Mouse (Mus musculus) central nervous system, embryonic 11.5 days (tissue): Measurements from ENCODE around the gene Stap2. TPM values are rescaled to one million over a fixed set of nuclear protein-coding genes. Genes with fewer than 3 reads are reported as not detected.

Source experiments
- polyA plus RNA-seq: library from polyadenylated mRNA; depleted of rRNA; stranded (reverse); fragments of >200 nt; gene quantifications from 2 replicates; pipeline ENCODE4 v1.2.3, GENCODE M21; 2012; rRNA removed

Gene Stap2
- 4.7 and 5.8 TPM in 2 replicates for polyA plus RNA-seq

DNA sequence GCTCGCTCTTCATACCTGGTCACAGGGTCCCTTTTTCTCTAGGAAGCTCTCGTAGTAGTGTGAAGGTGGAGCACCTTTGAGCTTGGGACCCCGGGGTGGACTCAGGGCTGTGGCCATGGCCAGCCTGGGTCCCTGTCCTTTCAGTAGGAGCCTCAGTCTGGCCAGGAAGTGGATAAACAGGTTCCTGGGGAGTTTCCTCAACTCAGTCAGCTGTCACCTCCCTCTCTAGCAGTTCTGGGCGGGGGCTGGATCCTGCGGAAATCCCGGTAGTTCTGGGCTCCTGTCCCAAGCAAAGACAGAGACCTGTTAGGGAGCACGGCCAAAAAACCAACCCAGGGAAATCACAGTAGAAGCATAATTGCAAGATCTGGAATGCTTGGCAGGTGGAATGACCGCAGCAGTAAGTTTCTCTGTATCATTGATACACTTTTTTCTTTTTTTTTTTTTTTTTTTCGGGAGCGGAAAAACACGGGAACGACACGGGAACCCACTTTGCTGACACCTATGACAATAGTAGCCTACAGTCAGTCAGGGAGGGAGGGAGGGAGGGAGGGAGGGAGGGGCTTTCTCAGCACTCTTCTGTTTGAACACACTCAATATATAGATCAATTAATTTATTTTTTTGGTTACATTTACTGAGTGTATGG, at the start of gene Stap2, which contains the start of gene Mpnd:
Gene Stap2 (minus strand): TSS at position 170 of the 647 bp plus-strand sequence.
Gene Mpnd (plus strand): TSS at position 297 of the 647 bp plus-strand sequence.

DNA sequence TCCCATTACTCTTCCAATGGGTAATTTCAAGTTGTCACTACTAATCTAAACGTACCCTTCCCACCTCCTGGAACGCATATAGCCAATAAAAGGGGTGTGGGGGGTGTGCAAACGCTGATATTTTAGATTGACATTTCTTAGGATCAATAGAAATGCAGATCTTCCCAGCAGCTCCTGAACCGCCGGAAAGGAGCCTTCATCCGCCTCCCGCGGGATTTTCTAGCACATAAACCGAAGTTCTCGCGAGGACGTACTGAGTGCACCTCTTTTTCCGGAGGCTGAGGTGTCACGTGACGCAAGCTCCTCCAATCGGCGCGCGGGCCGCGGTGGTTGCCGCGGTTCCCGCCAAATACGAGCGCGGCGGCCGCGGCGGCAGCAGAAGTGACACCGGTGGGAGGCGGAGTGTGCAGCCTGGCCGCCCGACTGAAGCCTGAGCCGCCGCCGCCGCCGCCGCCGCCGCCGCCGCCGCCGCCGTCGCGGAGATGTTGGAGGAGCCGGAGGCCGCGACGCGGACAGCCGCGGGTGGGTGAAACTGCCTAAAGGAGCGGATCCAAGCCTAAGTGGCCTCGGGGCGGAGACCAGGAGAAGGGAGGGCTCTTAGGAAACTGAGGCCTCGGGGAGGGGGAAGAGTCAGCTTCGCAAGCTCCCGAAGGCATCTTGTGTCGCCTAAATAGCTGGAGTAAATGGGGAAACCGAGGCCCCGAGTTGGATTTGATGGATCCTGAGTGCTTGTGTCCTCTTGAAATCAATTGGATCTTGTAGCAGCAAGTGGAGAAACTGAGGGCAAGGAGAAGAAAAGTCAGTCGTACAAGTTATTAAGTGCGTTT, 34.9 kb upstream of the Stap2 start, which contains the start of gene Chaf1a:
Gene Chaf1a (plus strand): TSS at position 410 of the 827 bp plus-strand sequence.

DNA sequence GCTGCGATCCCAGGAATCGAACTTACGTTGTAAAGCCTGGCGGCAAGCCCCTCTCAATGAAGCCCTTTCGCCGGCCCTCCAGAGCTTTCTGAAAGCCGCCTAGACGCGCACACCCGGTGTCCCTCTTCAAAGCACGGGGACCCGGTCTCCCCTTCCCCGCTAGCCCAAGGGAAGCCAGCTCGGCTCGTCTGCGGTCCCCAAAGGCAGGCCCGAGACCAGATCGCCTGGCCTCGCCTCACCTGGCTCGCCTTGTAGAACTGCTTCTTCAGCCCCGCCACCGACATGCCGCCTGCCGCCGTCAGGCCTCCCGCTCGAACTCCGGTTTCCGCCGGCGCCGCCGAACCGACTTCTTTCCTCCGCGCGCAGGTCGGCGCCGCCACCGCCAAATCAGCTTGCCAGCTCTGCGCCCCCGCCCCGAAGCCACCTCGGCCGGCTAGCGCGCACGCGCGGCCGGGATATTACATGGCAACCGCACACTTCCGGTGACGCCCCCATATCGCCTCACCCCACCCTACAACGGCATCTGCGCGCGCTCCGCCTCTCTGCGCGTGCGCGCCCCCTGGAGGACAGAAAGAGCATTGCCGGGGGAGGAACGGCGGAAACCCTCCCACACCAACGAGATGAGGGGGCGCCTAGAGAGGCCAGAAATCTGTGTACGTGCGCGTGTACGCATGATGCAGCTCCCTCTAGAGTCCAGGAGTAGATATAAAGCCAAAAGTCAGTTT, 31.0 kb upstream of the Stap2 start, which contains the start of gene Sh3gl1:
Gene Sh3gl1 (minus strand): TSS at position 460 of the 725 bp plus-strand sequence.

DNA sequence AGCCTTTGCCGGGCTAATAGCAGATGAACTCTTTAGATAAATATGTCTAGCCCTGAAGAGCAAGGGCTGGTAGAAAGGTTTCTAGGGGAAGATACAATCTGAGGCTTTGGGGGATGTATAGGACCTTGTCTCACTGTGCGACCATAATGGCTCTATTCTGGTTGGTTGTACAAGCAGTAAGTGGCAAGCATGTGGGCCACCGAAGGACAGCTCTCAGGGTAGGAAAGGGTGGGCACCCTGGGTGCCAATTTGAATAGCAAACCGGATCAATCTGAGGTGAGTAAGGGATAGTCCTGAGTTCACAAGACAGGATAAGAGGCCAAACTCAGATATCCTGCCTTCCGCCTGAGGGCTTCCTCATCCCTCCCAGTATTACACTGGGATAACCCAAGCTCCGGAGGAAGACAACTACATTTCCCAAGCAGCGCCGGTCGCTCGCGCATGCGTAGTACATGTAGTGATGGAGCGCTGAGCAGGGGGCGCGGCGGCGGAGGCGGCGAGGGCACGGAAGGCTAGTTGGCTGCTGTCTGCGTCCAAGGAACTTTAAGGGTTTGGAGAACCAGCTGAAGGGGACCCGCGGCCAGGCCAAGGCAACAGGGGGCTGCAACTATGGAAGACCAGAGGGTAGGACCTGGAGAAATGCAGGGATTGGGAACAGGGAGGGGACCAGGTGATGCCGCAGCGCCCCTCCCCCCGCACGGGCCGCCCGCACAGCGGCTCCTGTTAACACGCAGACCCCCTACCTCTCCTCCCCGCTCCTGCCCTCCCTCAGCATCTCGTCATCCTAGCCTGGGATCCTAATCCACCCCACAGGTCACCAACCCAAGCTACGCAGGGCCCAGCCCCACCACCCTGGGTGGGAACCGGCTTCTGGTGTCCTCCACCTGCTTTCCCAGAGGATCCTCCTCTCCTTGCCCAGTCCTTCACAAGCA, 19.1 kb downstream of the Stap2 start, which contains the start of gene Fsd1:
Gene Fsd1 (plus strand): TSS at position 480 of the 932 bp plus-strand sequence.

DNA sequence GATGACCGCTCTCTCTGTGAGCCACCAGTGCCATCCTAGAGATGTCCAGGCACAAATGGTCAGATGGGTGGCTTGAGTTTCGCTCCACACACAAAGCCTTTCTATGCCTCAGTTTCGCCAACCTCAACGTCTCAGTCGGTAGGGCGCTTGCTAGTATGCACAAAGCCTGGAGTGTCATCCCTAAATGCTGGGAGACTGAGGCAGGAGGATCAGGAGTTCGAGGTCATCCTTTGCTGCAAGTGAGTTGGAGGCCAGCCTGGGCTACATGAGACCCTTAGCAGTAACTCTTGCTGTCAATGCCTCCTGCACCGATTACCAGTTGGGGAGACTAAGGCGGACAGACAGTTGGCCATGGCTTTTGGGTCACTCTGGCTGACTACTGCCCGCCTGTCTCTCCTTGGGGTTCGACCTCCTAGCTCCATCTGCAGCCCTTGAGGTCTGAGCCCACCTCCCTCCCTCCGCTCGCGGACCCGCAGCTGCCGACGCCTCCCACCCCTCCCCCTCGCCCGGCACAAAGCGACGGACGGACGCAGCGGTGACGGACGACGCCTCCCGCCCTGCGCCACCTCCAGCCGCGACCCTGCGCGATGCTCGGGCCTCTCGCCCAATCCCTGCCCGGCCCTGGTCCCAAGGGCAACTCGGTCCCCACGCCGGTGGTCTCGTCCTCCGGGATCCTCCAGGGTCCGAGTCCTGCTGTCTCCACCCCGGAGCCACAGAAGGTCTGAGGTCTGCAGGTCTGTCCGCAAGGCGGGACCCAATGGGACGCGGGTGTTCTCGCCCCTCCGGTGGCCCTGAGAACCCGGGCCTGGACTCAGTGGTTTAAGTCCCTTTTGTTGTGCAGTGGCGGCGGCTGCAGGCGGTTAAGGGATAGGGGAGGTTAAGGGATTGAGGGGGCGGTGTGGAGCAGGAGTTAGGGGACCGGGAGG, 35.2 kb downstream of the Stap2 start, which contains the start of gene Shd:
Gene Shd (plus strand): TSS at position 502 of the 926 bp plus-strand sequence.

DNA sequence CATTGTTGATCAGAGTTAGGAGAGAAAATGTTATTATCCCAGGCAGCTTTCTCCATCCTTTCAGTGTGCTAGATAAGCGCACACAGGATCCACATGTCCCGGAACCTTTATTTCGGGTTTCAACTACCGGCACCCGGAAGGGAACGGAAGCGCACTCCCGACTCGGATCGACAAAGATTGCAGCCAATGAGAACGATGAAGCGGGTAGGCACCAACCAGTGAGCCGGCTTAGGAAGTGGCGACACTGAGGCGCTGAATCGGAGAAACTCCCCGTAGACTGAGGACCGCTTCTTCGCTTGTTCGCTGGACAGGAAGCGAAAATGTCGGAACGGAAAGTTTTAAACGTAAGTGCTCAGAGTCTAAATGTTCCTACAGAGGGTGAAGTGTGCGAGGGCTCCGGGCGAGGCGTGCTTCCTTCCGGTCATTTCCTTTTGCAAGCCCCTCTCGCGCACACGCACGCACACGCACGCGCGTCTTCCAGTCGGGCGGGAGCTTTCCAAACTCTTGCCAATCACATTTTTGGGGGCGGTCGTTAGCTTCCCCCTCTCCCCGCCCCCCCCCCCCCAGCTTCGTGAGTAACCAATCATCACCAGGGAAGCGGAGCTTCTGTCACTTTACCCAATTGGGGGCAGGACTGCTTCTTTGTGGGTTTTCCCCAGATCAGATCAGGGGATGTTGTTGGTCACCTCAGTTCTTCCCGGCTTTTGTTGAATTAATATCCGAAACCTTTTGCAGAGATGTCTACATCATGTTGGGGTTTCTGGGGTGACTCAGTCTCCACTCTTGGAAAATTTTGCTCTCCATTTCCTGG, 46.3 kb downstream of the Stap2 start, which contains the start of gene Yju2:
Gene Yju2 (plus strand): TSS at position 182 of the 811 bp plus-strand sequence.

DNA sequence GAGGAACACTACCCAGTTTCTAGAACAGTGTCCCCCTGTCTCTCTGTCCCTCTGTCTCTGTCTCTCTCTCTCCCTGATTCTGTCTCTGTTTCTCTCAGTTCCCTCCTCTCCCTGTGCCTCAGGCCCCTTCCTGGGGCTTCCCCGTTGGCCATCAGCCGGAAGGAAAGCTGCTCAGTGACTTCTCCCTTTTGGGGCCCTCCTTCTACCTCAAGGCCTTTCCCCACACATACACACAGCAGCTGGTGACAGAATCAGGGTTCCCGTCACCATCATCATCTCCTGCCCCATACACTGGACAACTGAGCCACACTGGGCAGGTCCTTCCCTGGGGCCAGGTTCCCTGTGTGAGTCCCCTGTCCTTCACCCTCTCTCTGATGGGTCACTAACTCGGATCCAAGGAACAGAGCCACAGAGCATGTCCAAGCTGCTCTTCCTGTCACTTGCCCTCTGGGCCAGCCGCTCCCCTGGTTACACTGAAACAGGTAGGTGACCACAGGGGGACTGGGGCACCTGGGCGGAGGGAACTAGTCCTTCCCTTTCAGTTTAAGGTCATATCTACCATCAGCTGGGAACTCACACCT, 52.8 kb downstream of the Stap2 start, which contains the start of gene Ebi3:
Gene Ebi3 (plus strand): TSS at position 194 of the 581 bp plus-strand sequence.

DNA sequence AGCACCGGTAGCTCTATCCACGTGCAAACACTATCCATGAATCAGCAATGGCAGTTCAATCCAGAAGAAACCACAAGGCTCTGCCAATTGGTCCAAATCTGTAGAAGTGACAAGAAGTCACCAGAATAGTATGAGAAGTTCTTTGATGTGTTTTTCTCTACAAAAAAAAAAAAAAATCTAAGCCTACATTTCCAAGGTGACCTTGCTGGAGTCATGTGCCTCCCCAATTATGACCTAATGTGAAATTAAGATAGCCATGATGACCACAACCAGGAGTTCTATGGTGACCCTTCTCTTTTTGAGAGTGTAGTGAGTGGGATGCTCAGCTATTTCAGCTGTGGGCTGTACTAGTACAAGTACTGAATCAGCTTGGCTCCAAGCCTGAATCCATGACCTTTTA, 56.0 kb downstream of the Stap2 start, which contains the start of gene Zfp119b:
Gene Zfp119b (minus strand): TSS at position 101 of the 400 bp plus-strand sequence.

Other genes with a start within 250 kb of the Stap2 start
- gene Zfp119a, start 126.7 kb downstream of the Stap2 start, polyA plus RNA-seq, result 2.8 and 4.9 TPM in 2 replicates
- 6.1 and 10.3 TPM in 2 replicates for gene Zfp959, start 113.5 kb downstream of the Stap2 start, polyA plus RNA-seq
- 2.0 and 3.3 TPM in 2 replicates for gene Zfp119b, start 56.1 kb downstream of the Stap2 start, polyA plus RNA-seq
- 1.7 and 2.3 TPM in 2 replicates for gene Ebi3, start 52.9 kb downstream of the Stap2 start, polyA plus RNA-seq
- 18.2 and 21.1 TPM in 2 replicates for gene Yju2, start 46.5 kb downstream of the Stap2 start, polyA plus RNA-seq
- gene Shd, start 35.1 kb downstream of the Stap2 start, polyA plus RNA-seq, result 104 and 121 TPM in 2 replicates
- 49.5 and 55.5 TPM in 2 replicates for gene Fsd1, start 19.1 kb downstream of the Stap2 start, polyA plus RNA-seq
- gene Mpnd, start 127 bp upstream of the Stap2 start, polyA plus RNA-seq, result 164 and 185 TPM in 2 replicates
- 77.7 and 92.3 TPM in 2 replicates for gene Sh3gl1, start 31.1 kb upstream of the Stap2 start, polyA plus RNA-seq
- gene Chaf1a, start 34.9 kb upstream of the Stap2 start, polyA plus RNA-seq, result 35.8 and 121 TPM in 2 replicates
- 47.3 and 53.2 TPM in 2 replicates for gene Ubxn6, start 69.4 kb upstream of the Stap2 start, polyA plus RNA-seq
- 143 and 299 TPM in 2 replicates for gene Hdgfl2, start 74.0 kb upstream of the Stap2 start, polyA plus RNA-seq
- 0.04 and 0.06 TPM in 2 replicates for gene Plin4, start 104.2 kb upstream of the Stap2 start, polyA plus RNA-seq
- 0.11 and 0.13 TPM in 2 replicates for gene Plin5, start 112.0 kb upstream of the Stap2 start, polyA plus RNA-seq
- 0.06 and 0.07 TPM in 2 replicates for gene Lrg1, start 116.4 kb upstream of the Stap2 start, polyA plus RNA-seq
- gene Sema6b, start 134.8 kb upstream of the Stap2 start, polyA plus RNA-seq, result 7.0 and 7.3 TPM in 2 replicates
- 4.8 and 6.9 TPM in 2 replicates for gene Tnfaip8l1, start 156.9 kb upstream of the Stap2 start, polyA plus RNA-seq
- gene Mydgf, start 178.3 kb upstream of the Stap2 start, polyA plus RNA-seq, result 50.1 and 59.6 TPM in 2 replicates
- 40.9 and 49.3 TPM in 2 replicates for gene Dpp9, start 213.3 kb upstream of the Stap2 start, polyA plus RNA-seq